Mouse (Mus musculus): ENCODE results near the gene Tmc4. TPM values are rescaled to one million over a fixed set of nuclear protein-coding genes. Genes with fewer than 3 reads are reported as not detected.
A peak's percentile ranks its signal among the peaks of the same experiment; 100 is the strongest.

Gene Tmc4
- polyA plus RNA-seq, 1 experiment: 10.5 TPM

DNA sequence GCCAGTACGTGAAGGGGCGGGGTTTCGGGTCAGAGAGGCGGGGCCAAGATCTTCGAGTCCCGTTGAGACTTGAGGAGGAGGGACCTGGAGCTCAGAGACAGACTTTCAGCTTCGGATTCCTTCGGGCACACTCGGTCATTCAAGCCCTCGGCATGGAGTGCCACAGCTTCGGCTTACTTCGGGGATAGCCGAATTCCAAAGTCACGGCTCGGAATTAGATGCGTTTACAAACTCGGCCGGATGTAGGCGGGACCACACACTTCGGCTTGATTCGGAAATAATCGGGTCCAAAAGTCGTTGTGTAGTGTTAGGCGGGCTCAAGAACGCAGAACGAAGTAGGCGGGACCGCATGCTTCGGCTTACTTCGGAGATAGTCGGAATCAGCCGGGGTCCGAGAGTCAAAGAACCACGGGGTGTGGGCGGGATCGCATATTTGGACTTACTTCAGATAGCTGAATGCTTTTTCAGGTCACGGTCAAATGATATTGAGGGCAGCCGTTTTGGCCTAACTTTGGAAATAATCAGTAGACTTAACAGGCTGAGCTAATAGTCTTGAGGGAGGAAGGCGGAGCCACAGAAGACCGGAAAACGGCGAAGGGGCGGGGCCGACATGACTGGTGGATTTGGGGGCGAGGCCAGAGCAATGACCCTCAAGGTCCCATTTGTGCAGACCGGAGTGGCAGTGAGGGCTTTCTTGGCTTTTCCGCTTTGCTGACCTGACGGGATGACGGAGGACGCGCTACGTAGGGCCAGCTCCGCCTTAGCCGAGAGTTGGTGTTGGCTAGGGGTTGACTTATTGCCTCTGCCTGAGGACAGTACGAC lies 15.8 kb upstream of the Tmc4 start, which contains the start of gene Mboat7:
Gene Mboat7, minus strand, starts transcription at position 537 of the 822 bp plus-strand sequence.
- TF ChIP-seq CTCF (IDR thresholded peaks at IDR 0.05; ENCODE audit: borderline replicate concordance, insufficient read depth, low read length) (no peak), POLR2A (IDR thresholded peaks at IDR 0.05; ENCODE audit: low read depth, low read length) (peak; percentile 55)
- Histone ChIP-seq H3K4me3 (ENCODE audit: insufficient read depth, low read length) (peak within 1 kb of the TSS; percentile 80), H3K4me1 (ENCODE audit: control insufficient read depth, insufficient read depth, low read length) (no peaks in the 10 kb centered on the region; the same call in 1 of the 2 replicates), H3K27ac (ENCODE audit: insufficient read depth, low read length) (peak within 1 kb of the TSS; percentile 91)

DNA sequence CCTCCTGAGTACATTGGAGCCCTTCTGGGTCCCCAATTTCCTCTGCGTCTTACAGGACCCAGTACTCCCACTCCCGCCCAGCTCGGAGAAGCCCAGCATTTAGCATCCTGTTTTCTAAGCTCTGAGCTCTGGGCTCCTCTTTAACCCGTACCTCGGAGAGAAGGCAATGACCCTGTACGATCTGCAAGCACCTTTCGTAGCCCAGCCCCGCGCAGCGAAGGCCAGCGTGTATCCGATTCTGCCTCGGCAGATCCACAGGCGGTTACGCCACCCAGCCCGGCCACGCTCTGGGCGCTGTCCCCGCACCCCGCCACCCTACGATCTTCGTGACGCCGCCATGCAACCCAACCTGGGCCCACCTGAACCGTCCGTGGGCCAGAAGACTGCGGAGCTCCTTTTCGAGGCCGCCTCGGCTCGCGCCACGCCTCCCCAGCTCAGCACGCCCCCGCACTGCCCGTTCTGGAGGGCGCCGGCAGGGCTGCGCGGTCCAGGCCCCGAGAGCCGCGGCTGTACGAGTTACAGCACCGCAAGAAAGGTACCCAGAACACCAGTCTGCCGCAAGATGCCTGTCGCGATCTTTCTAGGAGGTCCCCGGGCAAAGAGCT lies 15.1 kb upstream of the Tmc4 start, which contains the start of gene Tsen34:
Gene Tsen34, plus strand, starts transcription at position 482 of the 605 bp plus-strand sequence.
- Histone ChIP-seq H3K4me3 (ENCODE audit: insufficient read depth, low read length) (peak within 1 kb of the TSS; percentile 80), H3K4me1 (ENCODE audit: control insufficient read depth, insufficient read depth, low read length) (no peaks in the 10 kb centered on the region; the same call in 1 of the 2 replicates), H3K27ac (ENCODE audit: insufficient read depth, low read length) (peak within 1 kb of the TSS; percentile 91)
- TF ChIP-seq POLR2A (IDR thresholded peaks at IDR 0.05; ENCODE audit: low read depth, low read length) (peak; percentile 77), CTCF (IDR thresholded peaks at IDR 0.05; ENCODE audit: borderline replicate concordance, insufficient read depth, low read length) (no peak)

DNA sequence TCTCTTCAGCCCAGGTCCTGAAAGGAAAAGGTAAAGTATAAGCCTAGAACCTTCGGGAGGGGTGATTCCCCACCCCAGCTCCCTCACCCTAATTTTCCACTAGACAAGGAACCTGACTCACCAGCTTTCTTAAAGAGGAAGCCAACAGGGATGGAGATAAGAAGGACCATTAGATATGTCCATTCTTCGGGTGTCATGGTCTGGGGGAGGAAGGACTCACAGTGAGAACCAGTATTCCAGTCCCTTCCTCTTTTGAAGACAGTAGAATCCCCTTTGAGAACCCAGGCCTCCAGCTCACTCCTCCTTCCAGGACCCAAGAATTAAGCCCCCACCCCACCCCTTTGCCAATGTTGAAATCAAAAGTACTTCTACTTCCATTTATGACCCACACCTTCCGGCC lies 14.6 kb upstream of the Tmc4 start:
- H3K27ac ChIP-seq (ENCODE audit: insufficient read depth, low read length): peak overlapping the region; percentile 91; the same call in 1 of the 2 replicates
- peak overlapping the region; percentile 80 for H3K4me3 ChIP-seq (ENCODE audit: insufficient read depth, low read length)
- no peak for TF ChIP-seq CTCF (IDR thresholded peaks at IDR 0.05; ENCODE audit: borderline replicate concordance, insufficient read depth, low read length)
- no peak for TF ChIP-seq POLR2A (IDR thresholded peaks at IDR 0.05; ENCODE audit: low read depth, low read length)
- no peaks in the 10 kb centered on the region; the same call in 1 of the 2 replicates for H3K4me1 ChIP-seq (ENCODE audit: control insufficient read depth, insufficient read depth, low read length)

DNA sequence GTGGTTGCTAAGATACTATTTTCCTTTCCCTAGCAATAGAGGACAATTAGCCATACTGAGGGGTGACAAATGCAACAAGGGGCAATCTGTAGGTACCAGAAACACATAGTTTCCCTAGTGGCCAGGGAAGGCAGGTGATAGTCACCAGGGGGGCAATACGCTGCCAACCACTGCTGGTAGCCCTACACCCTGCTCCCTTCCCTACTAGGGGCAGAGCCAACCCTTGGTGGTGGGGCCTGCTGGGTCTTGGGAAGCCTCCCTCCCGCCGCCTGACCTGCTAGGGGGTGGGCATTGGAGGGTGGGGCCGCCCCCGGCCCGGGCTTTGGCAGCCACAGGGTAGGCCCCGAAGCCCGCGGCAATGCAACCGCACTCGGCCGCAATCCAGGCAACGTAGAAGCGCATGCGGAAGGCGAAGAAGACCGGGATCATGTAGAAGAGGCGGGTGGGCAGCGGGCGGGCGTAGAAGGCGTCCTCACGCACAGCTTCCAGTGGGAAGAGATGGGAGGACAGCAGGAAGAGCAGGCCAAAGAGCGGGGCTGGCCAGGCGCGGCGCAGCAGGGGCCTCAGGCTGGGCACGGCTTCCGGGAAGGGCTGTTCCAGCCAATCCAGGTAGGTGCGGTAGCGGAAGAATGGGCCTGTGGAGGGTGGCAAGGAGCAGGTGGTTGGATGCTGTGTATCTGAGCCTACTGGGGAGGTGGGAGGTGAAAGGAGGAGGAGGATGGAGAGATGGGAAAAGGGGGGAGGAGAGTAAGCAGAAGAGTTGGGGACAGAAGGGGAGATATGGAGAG lies 8.2 kb upstream of the Tmc4 start:
- Histone ChIP-seq H3K27ac (ENCODE audit: insufficient read depth, low read length) (no peak overlapping the region), H3K4me3 (ENCODE audit: insufficient read depth, low read length) (no peak overlapping the region), H3K4me1 (ENCODE audit: control insufficient read depth, insufficient read depth, low read length) (no peaks in the 10 kb centered on the region)
- TF ChIP-seq CTCF (IDR thresholded peaks at IDR 0.05; ENCODE audit: borderline replicate concordance, insufficient read depth, low read length) (no peak), POLR2A (IDR thresholded peaks at IDR 0.05; ENCODE audit: low read depth, low read length) (no peak)

DNA sequence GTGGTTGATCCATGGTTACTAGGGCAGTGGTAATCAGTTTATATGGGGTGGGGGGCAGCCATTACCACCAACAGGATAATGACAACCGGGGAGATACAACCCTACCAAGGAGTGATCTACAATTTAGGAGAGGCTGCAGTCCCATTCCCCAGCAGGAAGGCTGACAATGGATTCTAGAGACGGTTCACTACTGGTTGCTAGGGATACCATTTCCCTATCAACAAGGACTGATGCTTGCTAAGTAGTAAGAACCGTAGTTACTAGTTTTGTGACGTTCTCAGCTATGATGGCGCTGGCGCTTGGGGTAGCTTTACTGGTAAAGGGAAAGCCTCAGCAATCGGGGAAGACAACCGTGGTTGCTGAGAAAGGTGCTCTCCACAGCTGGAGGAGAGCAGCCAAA lies 7.3 kb upstream of the Tmc4 start:
- Histone ChIP-seq H3K4me1 (ENCODE audit: control insufficient read depth, insufficient read depth, low read length) (no peaks in the 10 kb centered on the region), H3K27ac (ENCODE audit: insufficient read depth, low read length) (no peak overlapping the region), H3K4me3 (ENCODE audit: insufficient read depth, low read length) (no peak overlapping the region)
- TF ChIP-seq POLR2A (IDR thresholded peaks at IDR 0.05; ENCODE audit: low read depth, low read length) (no peak), CTCF (IDR thresholded peaks at IDR 0.05; ENCODE audit: borderline replicate concordance, insufficient read depth, low read length) (no peak)

GRCm38 (mm10) chr7:3683908-3684550 lies 6.7 kb upstream of the Tmc4 start:
- TF ChIP-seq POLR2A (IDR thresholded peaks at IDR 0.05; ENCODE audit: low read depth, low read length) (no peak), CTCF (IDR thresholded peaks at IDR 0.05; ENCODE audit: borderline replicate concordance, insufficient read depth, low read length) (no peak)
- no peak overlapping the region for H3K4me3 ChIP-seq (ENCODE audit: insufficient read depth, low read length)
- no peak overlapping the region for H3K27ac ChIP-seq (ENCODE audit: insufficient read depth, low read length)
- H3K4me1 ChIP-seq (ENCODE audit: control insufficient read depth, insufficient read depth, low read length): no peaks in the 10 kb centered on the region

- no peak for TF ChIP-seq CTCF (IDR thresholded peaks at IDR 0.05; ENCODE audit: borderline replicate concordance, insufficient read depth, low read length)
- TF ChIP-seq POLR2A (IDR thresholded peaks at IDR 0.05; ENCODE audit: low read depth, low read length): no peak
- Histone ChIP-seq H3K4me3 (ENCODE audit: insufficient read depth, low read length) (no peak overlapping the region), H3K4me1 (ENCODE audit: control insufficient read depth, insufficient read depth, low read length) (no peaks in the 10 kb centered on the region), H3K27ac (ENCODE audit: insufficient read depth, low read length) (no peak overlapping the region)
Observed at GRCm38 (mm10) chr7:3676371-3676770, 982 bp downstream of the Tmc4 start.

- TF ChIP-seq CTCF (IDR thresholded peaks at IDR 0.05; ENCODE audit: borderline replicate concordance, insufficient read depth, low read length) (no peak), POLR2A (IDR thresholded peaks at IDR 0.05; ENCODE audit: low read depth, low read length) (no peak)
- Histone ChIP-seq H3K27ac (ENCODE audit: insufficient read depth, low read length) (no peak overlapping the region), H3K4me1 (ENCODE audit: control insufficient read depth, insufficient read depth, low read length) (no peaks in the 10 kb centered on the region), H3K4me3 (ENCODE audit: insufficient read depth, low read length) (no peak overlapping the region)
Observed at GRCm38 (mm10) chr7:3675228-3675548, 2.2 kb downstream of the Tmc4 start.
